Mouse (Mus musculus): ENCODE data around the gene Crk. TPM values are rescaled to one million over a fixed set of nuclear protein-coding genes. Genes with fewer than 3 reads are reported as not detected.

Gene Crk
- polyA plus RNA-seq, 1 experiment from 2014 or later, result 142 TPM

DNA sequence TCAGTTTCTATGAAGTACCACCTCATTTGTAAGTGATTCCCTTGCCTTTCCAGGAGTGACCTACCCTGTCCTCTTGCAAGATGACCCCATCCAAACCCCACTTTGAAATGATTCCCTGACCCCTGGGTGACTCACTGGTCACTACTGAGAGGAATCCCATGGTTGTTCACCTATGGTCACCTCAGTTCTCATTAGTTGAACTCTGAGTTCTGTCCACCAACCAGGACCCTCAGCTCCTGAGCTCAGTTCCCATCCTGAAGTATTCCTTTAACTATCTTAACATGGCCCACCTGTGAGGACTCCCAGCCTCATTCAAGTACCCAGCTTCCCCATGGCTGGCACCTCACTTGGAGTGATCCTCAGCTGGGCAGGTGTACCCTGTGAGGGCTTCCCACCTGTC, 21.2 kb upstream of the Crk start:
- no peak overlapping the region for H3K4me2 ChIP-seq (replicated peaks)
- no peak for ATAC-seq (ENCODE audit: low FRiP score, low read depth)
- H3K9me3 ChIP-seq, result no peaks in the 10 kb centered on the region
- H3K4me3 ChIP-seq, result no peak overlapping the region
- no peak overlapping the region for H3K27ac ChIP-seq (replicated peaks)
- peaks cover 28% of the 10 kb centered on the region for H3K4me1 ChIP-seq
- peaks cover 51% of the 10 kb centered on the region for H3K27me3 ChIP-seq
- H3K9ac ChIP-seq (replicated peaks), result no peak overlapping the region
- H3K36me3 ChIP-seq, result 0 out of 2 replicates have a peak, but pooled peaks cover 3% of the 10 kb centered on the region

DNA sequence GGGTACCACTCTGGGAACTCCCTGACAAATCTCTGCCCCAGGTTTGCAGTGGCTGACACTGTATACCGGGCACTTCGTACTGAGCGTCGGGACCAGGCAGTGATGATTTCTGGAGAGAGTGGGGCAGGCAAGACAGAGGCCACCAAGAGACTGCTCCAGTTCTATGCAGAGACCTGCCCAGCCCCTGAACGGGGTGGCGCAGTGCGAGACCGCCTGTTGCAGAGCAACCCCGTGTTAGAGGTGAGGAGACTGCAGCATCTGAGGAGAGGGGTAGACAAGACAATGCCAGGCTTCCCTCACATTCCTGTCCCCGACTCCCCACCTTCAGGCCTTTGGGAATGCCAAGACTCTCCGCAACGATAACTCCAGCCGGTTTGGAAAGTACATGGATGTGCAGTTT, 20.7 kb upstream of the Crk start:
- Histone ChIP-seq H3K27ac (replicated peaks) (no peak overlapping the region), H3K4me2 (replicated peaks) (no peak overlapping the region), H3K36me3 (0 out of 2 replicates have a peak, but pooled peaks cover 3% of the 10 kb centered on the region), H3K27me3 (peaks cover 46% of the 10 kb centered on the region), H3K9ac (replicated peaks) (no peak overlapping the region), H3K4me1 (peaks cover 28% of the 10 kb centered on the region), H3K9me3 (no peaks in the 10 kb centered on the region), H3K4me3 (no peak overlapping the region)
- WGBS, result 95% methylated on average over 13 of the region's 13 CpGs
- ATAC-seq (ENCODE audit: low FRiP score, low read depth), result no peak

DNA sequence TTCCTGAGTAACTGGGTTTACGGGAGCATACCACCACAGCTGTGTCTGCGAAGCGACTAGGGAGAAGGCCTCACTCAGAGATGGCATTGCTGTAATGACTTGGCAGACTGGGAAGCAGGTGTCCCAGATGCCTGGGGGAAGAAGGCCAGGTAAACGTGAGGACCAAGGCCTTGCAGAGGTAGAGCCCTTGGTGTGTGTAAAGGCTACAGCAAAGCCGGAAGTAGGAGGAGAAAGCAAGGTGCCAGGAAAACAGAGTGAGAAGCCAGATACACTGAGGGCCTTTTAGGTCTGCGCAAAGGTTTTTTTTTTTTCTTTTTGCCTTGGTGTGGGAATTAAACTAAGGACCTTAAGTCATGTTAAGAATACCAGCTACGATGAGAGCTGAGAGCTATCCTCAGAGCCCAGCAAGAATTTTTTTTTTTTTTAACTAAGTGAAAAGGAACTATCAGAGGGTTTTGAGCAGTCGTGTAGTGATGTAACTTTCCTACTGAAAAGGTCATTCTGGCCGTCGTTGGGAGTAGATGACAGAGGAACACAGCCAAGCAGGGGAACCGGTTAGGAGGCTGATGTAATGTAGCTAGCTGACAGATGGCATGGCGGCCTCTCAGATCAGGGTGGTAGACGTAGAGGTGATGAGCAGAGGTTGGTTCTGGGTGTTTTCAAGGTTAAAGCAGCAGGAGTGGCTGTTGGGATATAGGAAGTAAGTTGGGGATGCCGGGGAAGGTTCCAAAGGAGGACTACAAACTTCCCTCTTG, 19.9 kb upstream of the Crk start:
- no peak overlapping the region for H3K27ac ChIP-seq (replicated peaks)
- H3K4me3 ChIP-seq, result no peak overlapping the region
- no peak overlapping the region for H3K9ac ChIP-seq (replicated peaks)
- peaks cover 20% of the 10 kb centered on the region for H3K4me1 ChIP-seq
- ATAC-seq (ENCODE audit: low FRiP score, low read depth), result no peak
- H3K36me3 ChIP-seq, result 0 out of 2 replicates have a peak, but pooled peaks cover 3% of the 10 kb centered on the region
- 89% methylated on average over 14 of the region's 14 CpGs for WGBS
- peaks cover 37% of the 10 kb centered on the region for H3K27me3 ChIP-seq
- H3K9me3 ChIP-seq, result no peaks in the 10 kb centered on the region
- no peak overlapping the region for H3K4me2 ChIP-seq (replicated peaks)

GRCm38 (mm10) chr11:75660081-75660590, 18.9 kb upstream of the Crk start:
- WGBS, result 94% methylated on average over 12 of the region's 12 CpGs
- Histone ChIP-seq H3K4me2 (replicated peaks) (no peak overlapping the region), H3K27ac (replicated peaks) (no peak overlapping the region), H3K9me3 (no peaks in the 10 kb centered on the region), H3K27me3 (peaks cover 28% of the 10 kb centered on the region), H3K4me3 (no peak overlapping the region), H3K9ac (replicated peaks) (no peak overlapping the region), H3K36me3 (peaks cover 4% of the 10 kb centered on the region; the same call in 1 of the 2 replicates), H3K4me1 (peaks cover 14% of the 10 kb centered on the region)
- ATAC-seq (ENCODE audit: low FRiP score, low read depth), result no peak

DNA sequence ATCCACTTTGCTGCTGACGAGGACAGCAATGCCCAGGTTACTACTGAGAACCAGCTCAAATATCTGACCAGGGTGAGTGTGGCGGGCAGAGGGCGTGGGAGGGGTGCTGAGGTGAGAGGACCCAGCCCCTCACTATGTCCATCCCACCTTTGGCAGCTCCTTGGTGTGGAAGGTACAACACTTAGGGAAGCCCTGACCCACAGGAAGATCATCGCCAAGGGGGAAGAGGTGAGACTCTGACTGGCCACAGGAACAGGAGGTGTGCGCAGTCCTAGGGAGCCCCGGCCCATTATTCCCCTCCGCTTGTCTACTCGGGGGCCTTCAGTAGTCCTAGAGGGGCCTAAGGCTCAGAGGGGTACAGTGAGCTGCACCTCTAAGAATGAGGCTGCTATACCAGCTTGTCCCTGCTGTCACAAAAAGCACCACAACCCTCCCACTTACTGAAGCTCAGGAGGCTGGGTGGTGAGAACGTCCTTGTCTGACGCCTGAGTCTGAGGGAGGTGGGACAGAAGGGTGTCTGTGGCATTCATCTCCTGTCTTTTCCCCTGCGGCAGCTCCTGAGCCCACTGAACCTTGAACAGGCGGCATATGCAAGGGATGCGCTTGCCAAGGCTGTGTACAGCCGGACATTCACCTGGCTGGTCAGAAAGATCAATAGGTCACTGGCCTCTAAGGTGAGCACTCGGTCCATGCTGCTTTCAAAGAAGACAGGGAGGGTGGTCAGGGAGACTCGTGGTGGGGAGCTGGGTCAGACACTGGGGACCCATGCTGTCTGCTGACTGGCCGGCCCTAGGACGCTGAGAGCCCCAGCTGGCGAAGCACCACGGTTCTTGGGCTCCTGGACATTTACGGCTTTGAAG, 17.9 kb upstream of the Crk start:
- no peak overlapping the region for H3K4me3 ChIP-seq
- H3K36me3 ChIP-seq, result peaks cover 12% of the 10 kb centered on the region; the same call in 1 of the 2 replicates
- WGBS, result 92% methylated on average over 21 of the region's 21 CpGs
- no peak for ATAC-seq (ENCODE audit: low FRiP score, low read depth)
- H3K9ac ChIP-seq (replicated peaks), result no peak overlapping the region
- H3K9me3 ChIP-seq, result no peaks in the 10 kb centered on the region
- peaks cover 6% of the 10 kb centered on the region for H3K4me1 ChIP-seq
- H3K4me2 ChIP-seq (replicated peaks), result no peak overlapping the region
- no peak overlapping the region for H3K27ac ChIP-seq (replicated peaks)
- H3K27me3 ChIP-seq, result peaks cover 17% of the 10 kb centered on the region

DNA sequence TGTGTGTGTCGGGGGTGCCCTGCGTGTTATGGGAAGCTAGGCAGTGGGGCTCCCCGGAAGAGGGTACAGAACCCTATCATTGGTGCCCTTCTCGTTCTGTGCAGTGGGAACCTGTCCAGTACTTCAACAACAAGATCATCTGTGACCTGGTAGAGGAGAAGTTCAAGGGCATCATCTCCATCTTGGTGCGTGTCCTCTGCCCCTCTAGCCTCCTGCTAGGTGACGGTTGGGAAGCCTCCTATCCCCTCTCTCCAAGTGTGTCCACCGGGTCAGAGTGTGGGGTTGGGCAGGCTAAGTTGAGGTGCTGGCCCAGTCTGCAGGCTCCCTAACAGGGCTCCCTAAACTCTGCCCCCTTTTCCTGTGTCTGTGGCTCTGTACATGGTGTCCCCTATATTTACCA, 16.9 kb upstream of the Crk start:
- no peak overlapping the region for H3K4me3 ChIP-seq
- 0 out of 2 replicates have a peak, but pooled peaks cover 8% of the 10 kb centered on the region for H3K27me3 ChIP-seq
- no peak for ATAC-seq (ENCODE audit: low FRiP score, low read depth)
- H3K9ac ChIP-seq (replicated peaks), result no peak overlapping the region
- WGBS, result 89% methylated on average over 7 of the region's 7 CpGs
- no peak overlapping the region for H3K27ac ChIP-seq (replicated peaks)
- H3K36me3 ChIP-seq, result peaks cover 12% of the 10 kb centered on the region; the same call in 1 of the 2 replicates
- no peak overlapping the region for H3K4me2 ChIP-seq (replicated peaks)
- no peaks in the 10 kb centered on the region for H3K9me3 ChIP-seq
- H3K4me1 ChIP-seq, result no peaks in the 10 kb centered on the region

DNA sequence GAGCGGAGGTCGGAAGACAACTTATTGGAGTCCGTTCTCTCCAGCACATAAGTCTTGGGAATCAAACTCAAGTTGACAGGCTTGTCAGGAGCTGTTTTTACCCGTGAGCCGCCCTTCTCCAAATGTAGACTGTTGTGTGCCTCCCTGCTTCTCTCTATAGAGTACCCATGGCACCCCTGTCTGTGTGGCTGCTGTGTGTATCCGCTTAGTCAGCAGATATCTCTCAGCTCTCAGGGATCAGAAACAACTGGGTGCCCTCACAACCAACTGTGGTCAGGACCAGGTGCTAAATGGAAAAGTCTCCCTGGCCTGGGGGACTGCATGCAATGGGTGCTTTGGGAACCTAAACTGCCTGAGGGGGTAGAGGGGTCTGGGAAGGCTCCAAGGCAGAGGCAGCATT, 12.8 kb upstream of the Crk start:
- Histone ChIP-seq H3K4me3 (no peak overlapping the region), H3K4me1 (no peaks in the 10 kb centered on the region), H3K9me3 (no peaks in the 10 kb centered on the region), H3K4me2 (replicated peaks) (no peak overlapping the region), H3K27me3 (no peaks in the 10 kb centered on the region), H3K27ac (replicated peaks) (no peak overlapping the region), H3K36me3 (peaks cover 20% of the 10 kb centered on the region; the same call in 1 of the 2 replicates), H3K9ac (replicated peaks) (no peak overlapping the region)
- 97% methylated on average over 6 of the region's 6 CpGs for WGBS
- ATAC-seq (ENCODE audit: low FRiP score, low read depth), result no peak

DNA sequence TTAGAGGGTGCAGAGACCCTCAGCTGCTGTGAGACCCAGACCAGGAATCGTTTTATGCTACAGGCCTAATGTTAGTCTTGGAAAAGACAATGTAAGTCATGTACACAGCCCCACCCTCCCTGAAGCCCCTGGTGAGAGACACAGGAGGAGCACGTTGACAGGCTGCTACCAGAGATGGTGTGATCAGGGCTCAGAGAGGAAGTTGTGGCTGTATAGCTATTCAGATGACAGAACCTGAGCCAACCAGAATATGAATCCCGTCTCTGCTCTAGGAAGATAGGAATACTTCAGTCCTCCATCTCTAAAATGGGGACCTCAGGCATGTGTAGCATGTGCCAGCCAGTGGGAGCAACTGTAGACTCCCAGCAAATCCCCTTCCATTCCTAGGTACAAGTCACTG, 10.4 kb upstream of the Crk start:
- Histone ChIP-seq H3K36me3 (peaks cover 22% of the 10 kb centered on the region; the same call in 1 of the 2 replicates), H3K4me2 (replicated peaks) (no peak overlapping the region), H3K9ac (replicated peaks) (no peak overlapping the region), H3K4me3 (no peak overlapping the region), H3K4me1 (no peaks in the 10 kb centered on the region), H3K27me3 (no peaks in the 10 kb centered on the region), H3K9me3 (no peaks in the 10 kb centered on the region), H3K27ac (replicated peaks) (no peak overlapping the region)
- WGBS, result 86% methylated on average over 3 of the region's 3 CpGs
- ATAC-seq (ENCODE audit: low FRiP score, low read depth), result no peak

GRCm38 (mm10) chr11:75669176-75669852, 9.7 kb upstream of the Crk start:
- Histone ChIP-seq H3K27me3 (no peaks in the 10 kb centered on the region), H3K4me2 (replicated peaks) (no peak overlapping the region), H3K4me1 (no peaks in the 10 kb centered on the region), H3K9me3 (no peaks in the 10 kb centered on the region), H3K36me3 (peaks cover 22% of the 10 kb centered on the region; the same call in 1 of the 2 replicates), H3K9ac (replicated peaks) (no peak overlapping the region), H3K27ac (replicated peaks) (no peak overlapping the region), H3K4me3 (no peak overlapping the region)
- WGBS, result 86% methylated on average over 11 of the region's 11 CpGs
- no peak for ATAC-seq (ENCODE audit: low FRiP score, low read depth)

- Histone ChIP-seq H3K9me3 (no peaks in the 10 kb centered on the region), H3K36me3 (peaks cover 22% of the 10 kb centered on the region; the same call in 1 of the 2 replicates), H3K4me1 (no peaks in the 10 kb centered on the region), H3K27me3 (no peaks in the 10 kb centered on the region), H3K4me2 (replicated peaks) (no peak overlapping the region), H3K9ac (replicated peaks) (no peak overlapping the region), H3K4me3 (no peak overlapping the region), H3K27ac (replicated peaks) (no peak overlapping the region)
- 91% methylated on average over 12 of the region's 12 CpGs for WGBS
- no peak for ATAC-seq (ENCODE audit: low FRiP score, low read depth)
Observed at GRCm38 (mm10) chr11:75669853-75670200, 9.2 kb upstream of the Crk start.

GRCm38 (mm10) chr11:75671426-75672180, 7.5 kb upstream of the Crk start:
- Histone ChIP-seq H3K4me2 (replicated peaks) (no peak overlapping the region), H3K9ac (replicated peaks) (no peak overlapping the region), H3K27me3 (no peaks in the 10 kb centered on the region), H3K36me3 (peaks cover 13% of the 10 kb centered on the region; the same call in 1 of the 2 replicates), H3K4me3 (no peak overlapping the region), H3K9me3 (no peaks in the 10 kb centered on the region), H3K27ac (replicated peaks) (no peak overlapping the region), H3K4me1 (no peaks in the 10 kb centered on the region)
- 86% methylated on average over 22 of the region's 22 CpGs for WGBS
- ATAC-seq (ENCODE audit: low FRiP score, low read depth), result no peak
